Comparison of ENCODE assay signal across 20 mouse cellular contexts in the genomic region with DNA sequence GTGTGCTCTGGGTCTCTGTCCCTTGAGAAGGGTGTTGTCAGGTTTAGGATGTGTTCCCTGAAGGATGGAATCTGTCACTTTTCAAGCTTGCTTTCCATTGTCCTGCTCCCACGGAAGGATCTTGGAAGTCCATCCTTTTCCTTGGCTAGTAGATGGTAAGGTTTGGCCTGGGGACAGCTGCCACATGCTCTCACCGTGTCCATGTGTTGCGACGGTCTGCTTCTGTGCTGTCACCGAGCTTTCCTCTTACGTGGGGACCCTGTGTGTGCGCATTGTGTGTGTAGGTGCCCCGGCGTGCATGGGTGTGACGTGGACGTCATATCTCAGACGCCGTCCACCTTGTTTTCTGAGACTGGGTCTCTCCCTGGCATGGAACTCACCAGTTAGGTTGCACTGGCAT. TPM values are rescaled to one million over a fixed set of nuclear protein-coding genes. Genes with fewer than 3 reads are reported as not detected.
DNase-seq lines count a peak whose midpoint lies in the region; ATAC-seq and TF ChIP-seq lines count a peak whose summit lies in the region.
"Had no signal": no experiment of that assay in that cellular context is flagged by ENCODE, and none has a peak within 500 bp of the region (broad histone marks: within the 10 kb centered on the region; RNA-seq: fewer than 3 reads in every experiment).

No protein-coding gene starts in this region.

- H3K27ac ChIP-seq in lung, embryonic 15.5 days = 0 out of 2 replicates have a peak overlapping the region, but pooled peaks have one; percentile 1
- H3K27ac ChIP-seq in cortical plate, adult 2 months (ENCODE audit: insufficient read depth, low read length) = 0 out of 2 replicates have a peak overlapping the region, but pooled peaks have one; percentile 37
- H3K27ac ChIP-seq in limb, embryonic 15.5 days = peak overlapping the region; percentile 67
- H3K27ac ChIP-seq: heart, embryonic 10.5 days; hindbrain, embryonic 15.5 days had no signal

- WGBS in lung, embryonic 15.5 days = 81% methylated on average over 13 of the region's 13 CpGs
- 90% methylated on average over 13 of the region's 13 CpGs for WGBS in limb, embryonic 15.5 days

- TF ChIP-seq CTCF in cortical plate, adult 2 months (IDR thresholded peaks at IDR 0.05; ENCODE audit: extremely low read depth, insufficient read depth, low read length) = no peak

- H3K27me3 ChIP-seq in lung, embryonic 15.5 days = no peaks in the 10 kb centered on the region
- H3K27me3 ChIP-seq in limb, embryonic 15.5 days = no peaks in the 10 kb centered on the region
- H3K27me3 ChIP-seq: hindbrain, embryonic 15.5 days; megakaryocyte, embryonic 14.5 days; Patski had no signal

- H3K4me1 ChIP-seq in lung, embryonic 15.5 days = peaks cover 24% of the 10 kb centered on the region
- peaks cover 11% of the 10 kb centered on the region for H3K4me1 ChIP-seq in cortical plate, adult 2 months (ENCODE audit: control insufficient read depth, insufficient read depth, low read length)
- peaks cover 21% of the 10 kb centered on the region for H3K4me1 ChIP-seq in limb, embryonic 15.5 days
- H3K4me1 ChIP-seq: megakaryocyte, embryonic 14.5 days had no signal

- H3K9ac ChIP-seq in lung, embryonic 15.5 days = no peak overlapping the region
- H3K9ac ChIP-seq in limb, embryonic 15.5 days = no peak overlapping the region
- H3K9ac ChIP-seq: hindbrain, embryonic 15.5 days had no signal

- no peak for TF ChIP-seq POLR2A in cortical plate, adult 2 months (IDR thresholded peaks at IDR 0.05; ENCODE audit: extremely low read depth, insufficient read depth, low read length)

- H3K4me3 ChIP-seq in lung, embryonic 15.5 days = no peak overlapping the region
- H3K4me3 ChIP-seq in cortical plate, adult 2 months (ENCODE audit: insufficient read depth, low read length) = no peak overlapping the region
- no peak overlapping the region for H3K4me3 ChIP-seq in limb, embryonic 15.5 days
- H3K4me3 ChIP-seq: heart, embryonic 10.5 days; hindbrain, embryonic 15.5 days; megakaryocyte, embryonic 14.5 days had no signal

- DNase-seq in cerebellum, postnatal 10 days = peak; percentile 66 to 68
- DNase-seq in cerebellum, postnatal 4 days (ENCODE audit: low spot score in 2 of 2) = no peak
- DNase-seq in lung, adult 18-20 months = no peak
- DNase-seq in spleen, adult 18-20 months = no peak
- DNase-seq: adrenal gland, postnatal 36 days; B cell, adult 2 months; gastrocnemius, postnatal 36 days; heart, postnatal 14 days; kidney, adult 2 months; kidney, postnatal 36 days; layer of hippocampus, postnatal 36 days; retina, postnatal 1 day; thymus, postnatal 4 days had no signal

- no peak overlapping the region for H3K4me2 ChIP-seq in lung, embryonic 15.5 days
- H3K4me2 ChIP-seq in limb, embryonic 15.5 days = no peak overlapping the region
- H3K4me2 ChIP-seq: hindbrain, embryonic 15.5 days had no signal

- no peak for ATAC-seq in lung, embryonic 15.5 days (ENCODE audit: borderline replicate concordance, extremely low read depth, low FRiP score, low TSS enrichment)
- no peak for ATAC-seq in limb, embryonic 15.5 days (ENCODE audit: insufficient number of reproducible peaks, low FRiP score, low TSS enrichment, low read depth)

- no peaks in the 10 kb centered on the region for H3K9me3 ChIP-seq in lung, embryonic 15.5 days
- no peaks in the 10 kb centered on the region for H3K9me3 ChIP-seq in limb, embryonic 15.5 days
- H3K9me3 ChIP-seq: heart, embryonic 10.5 days; hindbrain, embryonic 15.5 days; megakaryocyte, embryonic 14.5 days had no signal

- no peaks in the 10 kb centered on the region for H3K36me3 ChIP-seq in lung, embryonic 15.5 days
- no peaks in the 10 kb centered on the region for H3K36me3 ChIP-seq in limb, embryonic 15.5 days
- H3K36me3 ChIP-seq: heart, embryonic 10.5 days; hindbrain, embryonic 15.5 days had no signal

RNA-seq across cellular contexts. Expression of gene Tspan5, which starts 19.5 kb away (rescaled TPM):
- 28.6 and 30.3 TPM in 2 replicates for polyA plus RNA-seq in lung, embryonic 15.5 days (2015; fragmentation: Nextera tagmentation; extraction: Ambion mirVana)
- polyA plus RNA-seq in cortical plate, adult 2 months (2012; rRNA removed) = 224 and 226 TPM in 2 replicates
- polyA plus RNA-seq in limb, embryonic 15.5 days (2015; fragmentation: Nextera tagmentation; extraction: Ambion mirVana) = 36.4 and 44.7 TPM in 2 replicates

Comparison
In these comparisons a context has a peak if more than half of its experiments do, and no peak if none do; other contexts are left out.
1. DNase-seq: peak in cerebellum, postnatal 10 days (2 of 2); none in cerebellum, postnatal 4 days (0 of 2), lung, adult 18-20 months (0 of 2) and spleen, adult 18-20 months (0 of 2).
2. H3K27ac ChIP-seq: peak in every context shown above with its lines; median percentile 67 in limb, embryonic 15.5 days; 37 in cortical plate, adult 2 months; 1 in lung, embryonic 15.5 days.